Mouse (Mus musculus) limb, embryonic 14.5 days (tissue): Measurements from ENCODE around the gene Rnf215. TPM values are rescaled to one million over a fixed set of nuclear protein-coding genes. Genes with fewer than 3 reads are reported as not detected.
A peak's percentile ranks its signal among the peaks of the same experiment; 100 is the strongest.

Source experiments
- ATAC-seq: fragments of 200-750 bp; cut with Nextera tagmentation; 2 replicates; pipeline ENCODE4 v1.8.0; 2017; ENCODE audit warnings: low read depth, moderate number of reproducible peaks, moderate TSS enrichment; ENCODE audit not compliant: low FRiP score
- DNase-seq: peaks from one replicate; pipeline ENCODE4 v3.0.0-alpha.2; 2015; ENCODE audit warnings: low spot score
- H3K27ac ChIP-seq: fragments of 300-500 bp; sonication (generic); replicated peaks from 2 replicates; pipeline ENCODE4 v1.5.1; 2014; ENCODE audit warnings: low read depth, mild to moderate bottlenecking, low read length, moderate library complexity, mixed read lengths
- H3K27me3 ChIP-seq: fragments of 300-500 bp; sonication (generic); 2 replicates; pipeline ENCODE4 v1.6.1; 2014; ENCODE audit warnings: low read length, mixed read lengths; ENCODE audit not compliant: control insufficient read depth, insufficient read depth
- H3K36me3 ChIP-seq: fragments of 300-500 bp; sonication (generic); 2 replicates; pipeline ENCODE4 v1.6.1; 2014; ENCODE audit warnings: mild to moderate bottlenecking, low read length, moderate library complexity, mixed read lengths; ENCODE audit not compliant: control insufficient read depth, insufficient read depth
- H3K4me1 ChIP-seq: fragments of 300-500 bp; sonication (generic); 2 replicates; pipeline ENCODE4 v1.6.1; 2014; ENCODE audit warnings: antibody characterized with exemption, low read length, mixed read lengths; ENCODE audit not compliant: control insufficient read depth, insufficient read depth
- H3K4me2 ChIP-seq: fragments of 300-500 bp; sonication (generic); replicated peaks from 2 replicates; pipeline ENCODE4 v1.6.1; 2014; ENCODE audit warnings: low read depth, mild to moderate bottlenecking, low read length, moderate library complexity; ENCODE audit not compliant: severe bottlenecking
- H3K4me3 ChIP-seq: fragments of 300-500 bp; sonication (generic); replicated peaks from 2 replicates; pipeline ENCODE4 v1.5.1; 2014; ENCODE audit warnings: low read length
- H3K9ac ChIP-seq: fragments of 300-500 bp; sonication (generic); 2 replicates; pipeline ENCODE4 v1.6.1; 2014; ENCODE audit warnings: mild to moderate bottlenecking, low read depth, low read length, moderate library complexity; ENCODE audit not compliant: severe bottlenecking
- H3K9me3 ChIP-seq: fragments of 300-500 bp; sonication (generic); 2 replicates; pipeline ENCODE4 v1.6.1; 2016; ENCODE audit warnings: low read length; ENCODE audit not compliant: control insufficient read depth
- POLR2A ChIP-seq: fragments of 200-500 bp; IDR thresholded peaks from 2 replicates; pipeline ENCODE4 v1.8.0; 2012; ENCODE audit warnings: inconsistent platforms, mild to moderate bottlenecking, moderate library complexity, borderline replicate concordance; ENCODE audit not compliant: insufficient read depth, insufficient read length; ENCODE audit errors: extremely low read depth
- WGBS: fragments of 180-500 bp; shearing (Covaris S2); extraction: QIAGEN DNeasy Blood & Tissue Kit; methylation state at CpG from one replicate; pipeline ENCODE4 v1.1.7; 2014; 5-methylcytosine and 5-hydroxymethylcytosine counted together
- polyA plus RNA-seq, 2 experiments: library from polyadenylated mRNA; depleted of rRNA in 1 of 2; stranded (reverse) in 1 of 2; unstranded in 1 of 2; fragments of >200 nt; fragmentation: Nextera tagmentation in 1 of 2; extraction: Ambion mirVana in 1 of 2; gene quantifications; 2 replicates each; pipeline versions ENCODE4 v1.2.1 to v1.2.3; 2012 to 2014

Gene Rnf215
- polyA plus RNA-seq, 2 experiments, result 40.7 to 57.1 TPM

GRCm38 (mm10) chr11:4158676-4159075, 23.7 kb downstream of the Rnf215 start:
- no peak overlapping the region for H3K9ac ChIP-seq
- 88% methylated on average over 3 of the region's 3 CpGs for WGBS
- peaks cover 20% of the 10 kb centered on the region; the same call in 1 of the 2 replicates for H3K4me1 ChIP-seq
- ATAC-seq (no peak), DNase-seq (no peak)
- no peak overlapping the region for H3K4me2 ChIP-seq
- no peak for TF ChIP-seq POLR2A
- no peak overlapping the region for H3K4me3 ChIP-seq
- H3K27me3 ChIP-seq, result no peaks in the 10 kb centered on the region
- H3K36me3 ChIP-seq, result peaks cover 25% of the 10 kb centered on the region
- no peak overlapping the region for H3K27ac ChIP-seq
- no peaks in the 10 kb centered on the region for H3K9me3 ChIP-seq

- ATAC-seq (peak; percentile 98), DNase-seq (peak; percentile 96)
- 0 out of 2 replicates have a peak, but pooled peaks have one; percentile 58 for TF ChIP-seq POLR2A
- Histone ChIP-seq H3K27ac (peak within 1 kb of the TSS; percentile 44), H3K27me3 (no peaks in the 10 kb centered on the region), H3K36me3 (peaks cover 39% of the 10 kb centered on the region), H3K9me3 (no peaks in the 10 kb centered on the region), H3K4me2 (peak within 1 kb of the TSS; percentile 86), H3K9ac (peak within 1 kb of the TSS; percentile 72), H3K4me3 (peak within 1 kb of the TSS; percentile 57), H3K4me1 (peaks cover 20% of the 10 kb centered on the region; the same call in 1 of the 2 replicates)
- 1% methylated on average over 46 of the region's 54 CpGs for WGBS
Observed at GRCm38 (mm10) chr11:4159808-4160708, 25.1 kb downstream of the Rnf215 start, which contains the start of the genes Ccdc157 and Sf3a1. TSS of gene Ccdc157 (minus strand) at chr11:4160293. TSS of gene Sf3a1 (plus strand) at chr11:4160350.

GRCm38 (mm10) chr11:4160758-4161480, 25.9 kb downstream of the Rnf215 start:
- Histone ChIP-seq H3K36me3 (peaks cover 47% of the 10 kb centered on the region), H3K27me3 (no peaks in the 10 kb centered on the region), H3K4me2 (peak overlapping the region; percentile 86), H3K9me3 (no peaks in the 10 kb centered on the region), H3K4me3 (peak overlapping the region; percentile 57), H3K27ac (0 out of 2 replicates have a peak overlapping the region, but pooled peaks have one; percentile 44), H3K9ac (peak overlapping the region; percentile 72), H3K4me1 (peaks cover 20% of the 10 kb centered on the region; the same call in 1 of the 2 replicates)
- ATAC-seq (no peak), DNase-seq (no peak)
- WGBS, result 9% methylated on average over 15 of the region's 15 CpGs
- no peak for TF ChIP-seq POLR2A

- H3K27ac ChIP-seq, result no peak overlapping the region
- TF ChIP-seq POLR2A, result no peak
- DNase-seq (peak; percentile 26), ATAC-seq (no peak)
- H3K4me1 ChIP-seq, result peaks cover 13% of the 10 kb centered on the region; the same call in 1 of the 2 replicates
- peaks cover 85% of the 10 kb centered on the region for H3K36me3 ChIP-seq
- H3K4me3 ChIP-seq, result no peak overlapping the region
- H3K9me3 ChIP-seq, result no peaks in the 10 kb centered on the region
- H3K9ac ChIP-seq, result 0 out of 2 replicates have a peak overlapping the region, but pooled peaks have one; percentile 21
- H3K4me2 ChIP-seq, result no peak overlapping the region
- 73% methylated on average over 2 of the region's 2 CpGs for WGBS
- H3K27me3 ChIP-seq, result no peaks in the 10 kb centered on the region
Observed at GRCm38 (mm10) chr11:4164701-4165100, 29.7 kb downstream of the Rnf215 start.

DNA sequence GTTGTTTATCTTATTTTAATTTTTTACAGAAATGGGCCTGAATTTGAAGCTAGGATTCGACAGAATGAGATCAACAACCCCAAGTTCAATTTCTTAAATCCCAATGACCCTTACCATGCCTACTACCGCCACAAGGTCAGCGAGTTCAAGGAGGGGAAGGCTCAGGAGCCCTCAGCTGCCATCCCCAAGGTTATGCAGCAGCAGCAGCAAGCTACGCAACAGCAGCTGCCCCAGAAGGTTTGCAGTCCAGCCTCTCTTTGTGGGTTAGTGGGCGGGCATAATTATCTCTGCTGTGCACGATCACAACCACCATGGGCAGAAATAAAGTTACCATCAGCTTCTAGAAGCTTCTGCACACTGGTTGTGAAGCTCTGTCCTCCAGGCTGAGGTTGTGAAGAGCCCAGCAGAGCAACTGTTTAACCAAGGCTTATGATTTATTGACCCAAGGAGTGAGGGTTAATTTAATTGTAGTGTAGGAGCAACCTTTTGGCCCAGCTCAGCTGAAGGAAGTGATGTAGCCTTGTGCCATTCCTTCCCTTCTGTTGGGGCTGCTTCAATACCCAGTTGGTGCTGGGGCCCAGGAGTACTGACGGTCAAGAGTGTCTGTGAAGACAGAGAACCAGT, 31.6 kb downstream of the Rnf215 start:
- Histone ChIP-seq H3K9ac (no peak overlapping the region), H3K4me3 (no peak overlapping the region), H3K4me2 (no peak overlapping the region), H3K27me3 (no peaks in the 10 kb centered on the region), H3K36me3 (peaks cover 99% of the 10 kb centered on the region), H3K27ac (no peak overlapping the region), H3K9me3 (no peaks in the 10 kb centered on the region), H3K4me1 (peaks cover 6% of the 10 kb centered on the region; the same call in 1 of the 2 replicates)
- WGBS, result 85% methylated on average over 7 of the region's 7 CpGs
- no peak for ATAC-seq
- DNase-seq, result no peak
- no peak for TF ChIP-seq POLR2A
